Comparison of ENCODE assay signal across 8 mouse cellular contexts in the genomic region with DNA sequence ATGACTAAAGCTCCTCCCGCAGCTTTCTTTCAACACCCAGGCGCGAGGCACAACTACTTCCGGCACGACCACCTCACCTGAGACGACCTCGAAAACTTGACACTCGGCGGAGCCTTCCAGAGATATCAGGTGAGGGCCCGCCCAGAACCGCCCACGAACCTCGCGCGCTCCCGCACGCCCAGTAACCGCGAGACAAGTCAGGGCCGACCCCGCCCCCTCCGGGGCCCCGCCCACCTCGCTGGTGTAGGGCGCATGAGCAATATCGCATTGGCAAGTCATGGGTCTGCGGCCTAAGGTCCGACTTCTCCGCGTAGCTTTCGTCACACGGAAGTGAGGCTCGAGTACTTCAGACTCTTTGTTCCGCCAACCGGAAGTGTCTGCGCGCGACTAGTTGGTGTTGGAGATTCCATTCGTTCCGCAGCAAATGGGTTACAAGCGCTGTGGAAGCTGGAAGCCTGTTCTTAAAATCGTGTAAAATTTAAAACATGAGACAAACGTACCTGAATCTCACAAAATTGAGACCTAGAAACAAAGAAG. TPM values are rescaled to one million over a fixed set of nuclear protein-coding genes. Genes with fewer than 3 reads are reported as not detected.
DNase-seq lines count a peak whose midpoint lies in the region; ATAC-seq and TF ChIP-seq lines count a peak whose summit lies in the region.

No protein-coding gene starts in this region.

- peaks cover 8% of the 10 kb centered on the region for H3K4me1 ChIP-seq in embryonic facial prominence, embryonic 13.5 days
- no peaks in the 10 kb centered on the region; the same call in 1 of the 2 replicates for H3K4me1 ChIP-seq in kidney, adult 2 months (ENCODE audit: control insufficient read depth, insufficient read depth, low read length)
- H3K4me1 ChIP-seq in limb, embryonic 12.5 days (replicated peaks) = peaks cover 8% of the 10 kb centered on the region
- peaks cover 22% of the 10 kb centered on the region for H3K4me1 ChIP-seq in midbrain, embryonic 15.5 days
- no peaks in the 10 kb centered on the region for H3K4me1 ChIP-seq in spleen, adult 2 months (ENCODE audit: control insufficient read depth, insufficient read depth, insufficient read length)

- H3K9ac ChIP-seq in embryonic facial prominence, embryonic 13.5 days = peak overlapping the region; percentile 80
- H3K9ac ChIP-seq in limb, embryonic 12.5 days (replicated peaks) = peak overlapping the region; percentile 68
- peak overlapping the region; percentile 55 for H3K9ac ChIP-seq in midbrain, embryonic 15.5 days

- ATAC-seq in embryonic facial prominence, embryonic 13.5 days (ENCODE audit: insufficient number of reproducible peaks, insufficient read depth, low FRiP score, low TSS enrichment, low read depth) = peak; percentile 98
- ATAC-seq in limb, embryonic 12.5 days (ENCODE audit: insufficient number of reproducible peaks, insufficient read depth, low FRiP score, low TSS enrichment, low read depth) = peak; percentile 98
- peak; percentile 99 for ATAC-seq in midbrain, embryonic 15.5 days (replicated peaks)

- H3K4me3 ChIP-seq in embryonic facial prominence, embryonic 13.5 days = peak overlapping the region; percentile 56
- H3K4me3 ChIP-seq in kidney, adult 2 months (ENCODE audit: insufficient read depth, low read depth, low read length) = peak overlapping the region; percentile 66
- H3K4me3 ChIP-seq in limb, embryonic 12.5 days (replicated peaks) = peak overlapping the region; percentile 55
- H3K4me3 ChIP-seq in midbrain, embryonic 15.5 days = peak overlapping the region; percentile 61
- H3K4me3 ChIP-seq in spleen, adult 2 months (ENCODE audit: extremely low read depth, insufficient read depth, insufficient read length) = peak overlapping the region; percentile 72

- peak; percentile 100 for DNase-seq in 3134 (ENCODE audit: extremely low read depth, insufficient read length, low spot score)
- DNase-seq in adrenal gland, postnatal 36 days = peak; percentile 99 to 100
- peak; percentile 99 for DNase-seq in heart, adult 18-20 months
- DNase-seq in kidney, adult 2 months = peak; percentile 100
- peak; percentile 98 to 99 for DNase-seq in spleen, adult 2 months (ENCODE audit: low read depth in 1 of 2, low spot score in 2 of 2)

- TF ChIP-seq CTCF in kidney, adult 2 months (conservative IDR thresholded peaks at IDR 0.05; ENCODE audit: insufficient read depth, insufficient read length, low read depth, low read length) = no peak
- no peak for TF ChIP-seq CTCF in spleen, adult 2 months (IDR thresholded peaks at IDR 0.05; ENCODE audit: extremely low read depth, insufficient read depth, insufficient read length, insufficient replicate concordance)

- H3K36me3 ChIP-seq in embryonic facial prominence, embryonic 13.5 days = peaks cover 12% of the 10 kb centered on the region
- peaks cover 3% of the 10 kb centered on the region; the same call in 1 of the 2 replicates for H3K36me3 ChIP-seq in kidney, adult 2 months (ENCODE audit: control insufficient read depth, insufficient read depth, low read length)
- H3K36me3 ChIP-seq in limb, embryonic 12.5 days = peaks cover 24% of the 10 kb centered on the region
- peaks cover 12% of the 10 kb centered on the region; the same call in 1 of the 2 replicates for H3K36me3 ChIP-seq in midbrain, embryonic 15.5 days (replicated peaks)
- peaks cover 4% of the 10 kb centered on the region; the same call in 1 of the 2 replicates for H3K36me3 ChIP-seq in spleen, adult 2 months (ENCODE audit: control insufficient read depth, insufficient read depth, low read length)

- TF ChIP-seq POLR2A in kidney, adult 2 months (IDR thresholded peaks at IDR 0.05; ENCODE audit: low read depth, low read length) = peak; percentile 20
- peak; percentile 45 for TF ChIP-seq POLR2A in spleen, adult 2 months (IDR thresholded peaks at IDR 0.05; ENCODE audit: low read depth, low read length)

- peak overlapping the region; percentile 79 for H3K4me2 ChIP-seq in embryonic facial prominence, embryonic 13.5 days
- peak overlapping the region; percentile 82 for H3K4me2 ChIP-seq in limb, embryonic 12.5 days
- peak overlapping the region; percentile 63 for H3K4me2 ChIP-seq in midbrain, embryonic 15.5 days

- H3K9me3 ChIP-seq in embryonic facial prominence, embryonic 13.5 days = no peaks in the 10 kb centered on the region
- H3K9me3 ChIP-seq in limb, embryonic 12.5 days = no peaks in the 10 kb centered on the region
- no peaks in the 10 kb centered on the region for H3K9me3 ChIP-seq in midbrain, embryonic 15.5 days

- no peaks in the 10 kb centered on the region for H3K27me3 ChIP-seq in embryonic facial prominence, embryonic 13.5 days
- H3K27me3 ChIP-seq in kidney, adult 2 months (replicated peaks; ENCODE audit: control insufficient read depth, insufficient read depth, low read length) = no peaks in the 10 kb centered on the region
- no peaks in the 10 kb centered on the region for H3K27me3 ChIP-seq in limb, embryonic 12.5 days
- no peaks in the 10 kb centered on the region for H3K27me3 ChIP-seq in midbrain, embryonic 15.5 days (replicated peaks)
- no peaks in the 10 kb centered on the region for H3K27me3 ChIP-seq in spleen, adult 2 months (ENCODE audit: control insufficient read depth, insufficient read depth, low read length)

- peak overlapping the region; percentile 86 for H3K27ac ChIP-seq in embryonic facial prominence, embryonic 13.5 days
- H3K27ac ChIP-seq in kidney, adult 2 months (ENCODE audit: insufficient read depth, low read depth, low read length) = peak overlapping the region; percentile 28; the same call in 1 of the 2 replicates
- peak overlapping the region; percentile 91 for H3K27ac ChIP-seq in limb, embryonic 12.5 days
- peak overlapping the region; percentile 87 for H3K27ac ChIP-seq in midbrain, embryonic 15.5 days
- peak overlapping the region; percentile 55 for H3K27ac ChIP-seq in spleen, adult 2 months (ENCODE audit: insufficient read depth, low read length)

- WGBS in embryonic facial prominence, embryonic 13.5 days = under 1% methylated on average over 43 of the region's 43 CpGs
- WGBS in kidney, adult 2 months = under 1% methylated on average over 43 of the region's 43 CpGs
- under 1% methylated on average over 43 of the region's 43 CpGs for WGBS in limb, embryonic 12.5 days
- WGBS in midbrain, embryonic 15.5 days = under 1% methylated on average over 43 of the region's 43 CpGs
- WGBS in spleen, adult 2 months = under 1% methylated on average over 43 of the region's 43 CpGs

RNA-seq across cellular contexts. Expression of a gene that starts 0.5 kb away (rescaled TPM):
- 10 to 100 TPM; 48.5 to 51.7 TPM for total RNA-seq in adrenal gland, postnatal 36 days (2021)
- 73.4 and 74.6 TPM in 2 replicates for polyA plus RNA-seq in embryonic facial prominence, embryonic 13.5 days (2015; fragmentation: Nextera tagmentation; extraction: Ambion mirVana)
- total RNA-seq in heart, adult 18-20 months (2021) = 10 to 100 TPM; 43.4 to 54.7 TPM
- polyA plus RNA-seq in kidney, adult 2 months (2012; rRNA removed) = 26.2 and 27.1 TPM in 2 replicates
- 78.0 and 79.5 TPM in 2 replicates for polyA plus RNA-seq in limb, embryonic 12.5 days (2016; fragmentation: Nextera tagmentation; extraction: Ambion mirVana)
- 58.1 and 63.1 TPM in 2 replicates for polyA plus RNA-seq in midbrain, embryonic 15.5 days (2015; fragmentation: Nextera tagmentation; extraction: Ambion mirVana)
- polyA plus RNA-seq in spleen, adult 2 months (2012; rRNA removed) = 8.0 and 11.6 TPM in 2 replicates

RNA-seq across cellular contexts. Expression of a gene that starts 25.9 kb away (rescaled TPM):
- total RNA-seq in adrenal gland, postnatal 36 days (2021) = 100 to 1,000 TPM; 161 to 174 TPM
- polyA plus RNA-seq in embryonic facial prominence, embryonic 13.5 days (2015; fragmentation: Nextera tagmentation; extraction: Ambion mirVana) = 38.0 and 44.3 TPM in 2 replicates
- total RNA-seq in heart, adult 18-20 months (2021) = 100 to 1,000 TPM; 122 to 123 TPM
- 66.6 and 67.6 TPM in 2 replicates for polyA plus RNA-seq in kidney, adult 2 months (2012; rRNA removed)
- polyA plus RNA-seq in limb, embryonic 12.5 days (2016; fragmentation: Nextera tagmentation; extraction: Ambion mirVana) = 40.7 and 48.4 TPM in 2 replicates
- polyA plus RNA-seq in midbrain, embryonic 15.5 days (2015; fragmentation: Nextera tagmentation; extraction: Ambion mirVana) = 41.7 and 46.2 TPM in 2 replicates
- 49.8 and 57.1 TPM in 2 replicates for polyA plus RNA-seq in spleen, adult 2 months (2012; rRNA removed)

RNA-seq across cellular contexts. Expression of a gene that starts 31.9 kb away (rescaled TPM):
- total RNA-seq in adrenal gland, postnatal 36 days (2021) = 100 to 1,000 TPM in 1 of 2 experiments, 10 to 100 TPM in 1; 86.1 to 103 TPM
- 43.5 and 44.9 TPM in 2 replicates for polyA plus RNA-seq in embryonic facial prominence, embryonic 13.5 days (2015; fragmentation: Nextera tagmentation; extraction: Ambion mirVana)
- 10 to 100 TPM; 96.4 to 99.0 TPM for total RNA-seq in heart, adult 18-20 months (2021)
- 17.9 and 22.3 TPM in 2 replicates for polyA plus RNA-seq in kidney, adult 2 months (2012; rRNA removed)
- 44.2 and 46.5 TPM in 2 replicates for polyA plus RNA-seq in limb, embryonic 12.5 days (2016; fragmentation: Nextera tagmentation; extraction: Ambion mirVana)
- 40.3 and 43.1 TPM in 2 replicates for polyA plus RNA-seq in midbrain, embryonic 15.5 days (2015; fragmentation: Nextera tagmentation; extraction: Ambion mirVana)
- polyA plus RNA-seq in spleen, adult 2 months (2012; rRNA removed) = 16.3 and 22.3 TPM in 2 replicates

Comparison
In these comparisons a context has a peak if more than half of its experiments do, and no peak if none do; other contexts are left out.
1. Peak in every context shown above with its lines: DNase-seq, ATAC-seq, H3K4me3 ChIP-seq and H3K27ac ChIP-seq.
2. H3K27ac ChIP-seq: peak in every context shown above with its lines; median percentile 91 in limb, embryonic 12.5 days; 87 in midbrain, embryonic 15.5 days; 86 in embryonic facial prominence, embryonic 13.5 days; 55 in spleen, adult 2 months; 28 in kidney, adult 2 months.